Comparison of ENCODE assay signal across 15 mouse cellular contexts in genomic region chr8:72132891-72133290, GRCm38 (mm10). TPM values are rescaled to one million over a fixed set of nuclear protein-coding genes. Genes with fewer than 3 reads are reported as not detected.
DNase-seq lines count a peak whose midpoint lies in the region; ATAC-seq lines count a peak whose summit lies in the region.
"Had no signal": no experiment of that assay in that cellular context is flagged by ENCODE, and none has a peak within 500 bp of the region (broad histone marks: within the 10 kb centered on the region; RNA-seq: fewer than 3 reads in every experiment).

No protein-coding gene starts in this region.

- no peak overlapping the region for H3K4me2 ChIP-seq in kidney, embryonic 15.5 days
- H3K4me2 ChIP-seq: hindbrain, embryonic 14.5 days; midbrain, embryonic 15.5 days had no signal

- H3K36me3 ChIP-seq in heart, embryonic 10.5 days = peaks cover 4% of the 10 kb centered on the region
- peaks cover 22% of the 10 kb centered on the region for H3K36me3 ChIP-seq in megakaryocyte, embryonic 14.5 days (replicated peaks; ENCODE audit: low read length)
- H3K36me3 ChIP-seq in kidney, embryonic 15.5 days = no peaks in the 10 kb centered on the region
- H3K36me3 ChIP-seq: midbrain, embryonic 15.5 days had no signal

- H3K27ac ChIP-seq in heart, embryonic 10.5 days = peak overlapping the region; percentile 67
- peak overlapping the region; percentile 100 for H3K27ac ChIP-seq in kidney, embryonic 15.5 days
- H3K27ac ChIP-seq: hindbrain, embryonic 14.5 days; midbrain, embryonic 15.5 days had no signal

- H3K9me3 ChIP-seq in heart, embryonic 10.5 days = no peaks in the 10 kb centered on the region
- peaks cover 3% of the 10 kb centered on the region; the same call in 1 of the 2 replicates for H3K9me3 ChIP-seq in megakaryocyte, embryonic 14.5 days
- H3K9me3 ChIP-seq in kidney, embryonic 15.5 days (replicated peaks) = no peaks in the 10 kb centered on the region
- H3K9me3 ChIP-seq: midbrain, embryonic 15.5 days had no signal

- no peak overlapping the region for H3K4me3 ChIP-seq in heart, embryonic 10.5 days
- peak overlapping the region; percentile 72 for H3K4me3 ChIP-seq in megakaryocyte, embryonic 14.5 days (replicated peaks)
- H3K4me3 ChIP-seq in kidney, embryonic 15.5 days (replicated peaks) = no peak overlapping the region
- H3K4me3 ChIP-seq: midbrain, embryonic 15.5 days had no signal

- peak; percentile 25 for DNase-seq in heart, embryonic 10.5 days (ENCODE audit: low spot score)
- DNase-seq in heart, adult 8-10 months (ENCODE audit: low spot score) = no peak
- peak; percentile 41 to 70 for DNase-seq in lung, postnatal 4 days
- no peak for DNase-seq in thymus, postnatal 0 days (ENCODE audit: low spot score)
- DNase-seq in layer of hippocampus, postnatal 10 days (ENCODE audit: low spot score in 2 of 2) = no peak
- DNase-seq: B cell, adult 2 months; cerebellum, postnatal 10 days; thymus, postnatal 14 days had no signal

- ATAC-seq in megakaryocyte, adult 5-6 weeks (ENCODE audit: poor library complexity, severe bottlenecking) = no peak
- ATAC-seq in kidney, embryonic 15.5 days (replicated peaks; ENCODE audit: low FRiP score) = no peak
- ATAC-seq: midbrain, embryonic 15.5 days had no signal

- WGBS in heart, embryonic 10.5 days = 58% methylated on average over 1 of the region's 1 CpGs
- 48% methylated on average over 1 of the region's 1 CpGs for WGBS in kidney, embryonic 15.5 days

- H3K27me3 ChIP-seq in heart, embryonic 10.5 days (ENCODE audit: insufficient read depth, poor library complexity, severe bottlenecking) = no peaks in the 10 kb centered on the region
- H3K27me3 ChIP-seq in megakaryocyte, embryonic 14.5 days (replicated peaks) = no peaks in the 10 kb centered on the region
- no peaks in the 10 kb centered on the region for H3K27me3 ChIP-seq in kidney, embryonic 15.5 days
- H3K27me3 ChIP-seq: midbrain, embryonic 15.5 days had no signal

- H3K9ac ChIP-seq in kidney, embryonic 15.5 days = no peak overlapping the region
- H3K9ac ChIP-seq: hindbrain, embryonic 14.5 days; midbrain, embryonic 15.5 days had no signal

- peaks cover 27% of the 10 kb centered on the region for H3K4me1 ChIP-seq in heart, embryonic 10.5 days
- H3K4me1 ChIP-seq in megakaryocyte, embryonic 14.5 days = peaks cover 85% of the 10 kb centered on the region
- H3K4me1 ChIP-seq in kidney, embryonic 15.5 days = peaks cover 41% of the 10 kb centered on the region

RNA-seq across cellular contexts. Expression of gene Tpm4, which starts 1.9 kb away (rescaled TPM):
- 447 and 556 TPM in 2 replicates for polyA plus RNA-seq in heart, embryonic 10.5 days (2016; fragmentation: Nextera tagmentation; extraction: Ambion mirVana)
- 100 to 1,000 TPM in 1 of 4 experiments, 10 to 100 TPM in 3; 58.6 to 106 (median 81.9) TPM for total RNA-seq in heart, adult 8-10 months (2022)
- 84.6 and 1,037 TPM in 2 replicates for polyA plus RNA-seq in megakaryocyte, embryonic 14.5 days (2012; ENCODE audit: insufficient read depth, low replicate concordance)
- 301 and 308 TPM in 2 replicates for total RNA-seq in megakaryocyte, adult 5-6 weeks (2015)
- total RNA-seq in megakaryocyte, adult 5-6 weeks (2017) = 515 and 545 TPM in 2 replicates
- 770 and 775 TPM in 2 replicates for polyA plus RNA-seq in kidney, embryonic 15.5 days (2015; fragmentation: Nextera tagmentation; extraction: Ambion mirVana)
- 164 and 172 TPM in 2 replicates for polyA plus RNA-seq in thymus, postnatal 0 days (2015; fragmentation: Nextera tagmentation; extraction: Ambion mirVana)
- 10 to 100 TPM; 52.7 to 57.9 TPM for total RNA-seq in layer of hippocampus, postnatal 10 days (2021)

RNA-seq across cellular contexts. Expression of gene Olfr374, which starts 26.1 kb away (rescaled TPM):
- not detected in 2 replicates for polyA plus RNA-seq in heart, embryonic 10.5 days (2016; fragmentation: Nextera tagmentation; extraction: Ambion mirVana)
- not detected for total RNA-seq in heart, adult 8-10 months (2022)
- polyA plus RNA-seq in megakaryocyte, embryonic 14.5 days (2012; ENCODE audit: insufficient read depth, low replicate concordance) = not detected in 2 replicates
- not detected in 2 replicates for total RNA-seq in megakaryocyte, adult 5-6 weeks (2015)
- total RNA-seq in megakaryocyte, adult 5-6 weeks (2017) = not detected in 2 replicates
- polyA plus RNA-seq in kidney, embryonic 15.5 days (2015; fragmentation: Nextera tagmentation; extraction: Ambion mirVana) = 0.06 TPM in 1 of 2 replicates, not detected in the other
- not detected in 2 replicates for polyA plus RNA-seq in thymus, postnatal 0 days (2015; fragmentation: Nextera tagmentation; extraction: Ambion mirVana)
- not detected for total RNA-seq in layer of hippocampus, postnatal 10 days (2021)
- total RNA-seq: layer of hippocampus, postnatal 25 days had no signal
- polyA plus RNA-seq: hindbrain, embryonic 14.5 days had no signal

RNA-seq across cellular contexts. Expression of gene Rab8a, which starts 28.1 kb away (rescaled TPM):
- 89.0 and 104 TPM in 2 replicates for polyA plus RNA-seq in heart, embryonic 10.5 days (2016; fragmentation: Nextera tagmentation; extraction: Ambion mirVana)
- total RNA-seq in heart, adult 8-10 months (2022) = 10 to 100 TPM; 14.6 to 25.3 (median 19.5) TPM
- 48.8 and 66.5 TPM in 2 replicates for polyA plus RNA-seq in megakaryocyte, embryonic 14.5 days (2012; ENCODE audit: insufficient read depth, low replicate concordance)
- total RNA-seq in megakaryocyte, adult 5-6 weeks (2015) = 63.8 and 66.5 TPM in 2 replicates
- total RNA-seq in megakaryocyte, adult 5-6 weeks (2017) = 436 and 580 TPM in 2 replicates
- 126 and 128 TPM in 2 replicates for polyA plus RNA-seq in kidney, embryonic 15.5 days (2015; fragmentation: Nextera tagmentation; extraction: Ambion mirVana)
- 140 and 151 TPM in 2 replicates for polyA plus RNA-seq in thymus, postnatal 0 days (2015; fragmentation: Nextera tagmentation; extraction: Ambion mirVana)
- 10 to 100 TPM; 38.0 to 50.9 TPM for total RNA-seq in layer of hippocampus, postnatal 10 days (2021)

RNA-seq across cellular contexts. Expression of gene Olfr373, which starts 49.9 kb away (rescaled TPM):
- polyA plus RNA-seq in heart, embryonic 10.5 days (2016; fragmentation: Nextera tagmentation; extraction: Ambion mirVana) = 0.06 TPM in 1 of 2 replicates, not detected in the other
- not detected for total RNA-seq in heart, adult 8-10 months (2022)
- polyA plus RNA-seq in megakaryocyte, embryonic 14.5 days (2012; ENCODE audit: insufficient read depth, low replicate concordance) = not detected in 2 replicates
- not detected in 2 replicates for total RNA-seq in megakaryocyte, adult 5-6 weeks (2015)
- not detected in 2 replicates for total RNA-seq in megakaryocyte, adult 5-6 weeks (2017)
- 0.05 TPM in 2 replicates for polyA plus RNA-seq in kidney, embryonic 15.5 days (2015; fragmentation: Nextera tagmentation; extraction: Ambion mirVana)
- polyA plus RNA-seq in thymus, postnatal 0 days (2015; fragmentation: Nextera tagmentation; extraction: Ambion mirVana) = 0.04 and 0.05 TPM in 2 replicates
- total RNA-seq in layer of hippocampus, postnatal 10 days (2021) = not detected
- total RNA-seq: layer of hippocampus, postnatal 25 days had no signal
- polyA plus RNA-seq: hindbrain, embryonic 14.5 days; limb, embryonic 14.5 days; midbrain, embryonic 15.5 days had no signal

RNA-seq across cellular contexts. Expression of gene Hsh2d, which starts 56.5 kb away (rescaled TPM):
- polyA plus RNA-seq in heart, embryonic 10.5 days (2016; fragmentation: Nextera tagmentation; extraction: Ambion mirVana) = 0.13 TPM in 1 of 2 replicates, not detected in the other
- total RNA-seq in heart, adult 8-10 months (2022) = not detected
- polyA plus RNA-seq in megakaryocyte, embryonic 14.5 days (2012; ENCODE audit: insufficient read depth, low replicate concordance) = 2.3 and 4.8 TPM in 2 replicates
- 8.3 and 12.3 TPM in 2 replicates for total RNA-seq in megakaryocyte, adult 5-6 weeks (2015)
- total RNA-seq in megakaryocyte, adult 5-6 weeks (2017) = 6.7 and 6.9 TPM in 2 replicates
- polyA plus RNA-seq in kidney, embryonic 15.5 days (2015; fragmentation: Nextera tagmentation; extraction: Ambion mirVana) = 0.08 TPM in 1 of 2 replicates, not detected in the other
- polyA plus RNA-seq in thymus, postnatal 0 days (2015; fragmentation: Nextera tagmentation; extraction: Ambion mirVana) = 4.9 and 5.6 TPM in 2 replicates
- under 1 TPM in 1 of 2 experiments, not detected in 1; 0.27 TPM for total RNA-seq in layer of hippocampus, postnatal 10 days (2021)
- total RNA-seq: layer of hippocampus, postnatal 25 days had no signal
- polyA plus RNA-seq: hindbrain, embryonic 14.5 days; midbrain, embryonic 15.5 days had no signal

Comparison
In these comparisons a context has a peak if more than half of its experiments do, and no peak if none do; other contexts are left out.
1. DNase-seq: peak in heart, embryonic 10.5 days (single experiment) and lung, postnatal 4 days (2 of 2); none in heart, adult 8-10 months (single experiment), thymus, postnatal 0 days (single experiment) and layer of hippocampus, postnatal 10 days (0 of 2).